Mouse (Mus musculus) erythroblast, embryonic 14.5 days (primary cell): ENCODE data around the gene Calm3. TPM values are rescaled to one million over a fixed set of nuclear protein-coding genes. Genes with fewer than 3 reads are reported as not detected.
A peak's percentile ranks its signal among the peaks of the same experiment; 100 is the strongest.

Source experiments
- H3K27me3 ChIP-seq: 2 replicates; pipeline ENCODE4 v1.6.1; 2012; ENCODE audit warnings: inconsistent platforms; ENCODE audit not compliant: control insufficient read depth
- H3K36me3 ChIP-seq: 2 replicates; pipeline ENCODE4 v1.6.1; 2012; ENCODE audit warnings: mild to moderate bottlenecking, inconsistent platforms; ENCODE audit not compliant: control insufficient read depth
- H3K4me1 ChIP-seq: 2 replicates; pipeline ENCODE4 v1.6.1; 2012; ENCODE audit warnings: inconsistent platforms; ENCODE audit not compliant: control insufficient read depth
- H3K4me3 ChIP-seq: replicated peaks from 2 replicates; pipeline ENCODE3; 2012; ENCODE audit warnings: moderate library complexity, mild to moderate bottlenecking, inconsistent platforms
- H3K9me3 ChIP-seq: 2 replicates; pipeline ENCODE4 v1.6.1; 2012; ENCODE audit warnings: low read length, inconsistent platforms, mixed read lengths; ENCODE audit not compliant: control insufficient read depth
- GATA1 ChIP-seq: IDR thresholded peaks from 2 replicates; pipeline ENCODE4 v1.6.1; 2012; ENCODE audit warnings: low read length, inconsistent platforms, mixed read lengths
- TAL1 ChIP-seq: IDR thresholded peaks from 3 replicates; pipeline ENCODE4 v1.6.1; 2012; ENCODE audit warnings: low read length, inconsistent platforms, mixed read lengths
- polyA plus RNA-seq: library from polyadenylated mRNA; stranded (reverse); fragments of >175 nt; gene quantifications from 2 replicates; pipeline ENCODE4 v1.2.3, GENCODE M21; 2012

Gene Calm3
- polyA plus RNA-seq, 1 experiment: 185 TPM

- no peak overlapping the region for H3K4me3 ChIP-seq
- no peak for TF ChIP-seq GATA1
- peaks cover 8% of the 10 kb centered on the region for H3K4me1 ChIP-seq
- H3K36me3 ChIP-seq: no peaks in the 10 kb centered on the region
- peaks cover 46% of the 10 kb centered on the region for H3K27me3 ChIP-seq
- H3K9me3 ChIP-seq: no peaks in the 10 kb centered on the region; the same call in 1 of the 2 replicates
These were observed 27.1 kb upstream of the Calm3 start for GRCm38 (mm10) chr7:16950861-16951635.

DNA sequence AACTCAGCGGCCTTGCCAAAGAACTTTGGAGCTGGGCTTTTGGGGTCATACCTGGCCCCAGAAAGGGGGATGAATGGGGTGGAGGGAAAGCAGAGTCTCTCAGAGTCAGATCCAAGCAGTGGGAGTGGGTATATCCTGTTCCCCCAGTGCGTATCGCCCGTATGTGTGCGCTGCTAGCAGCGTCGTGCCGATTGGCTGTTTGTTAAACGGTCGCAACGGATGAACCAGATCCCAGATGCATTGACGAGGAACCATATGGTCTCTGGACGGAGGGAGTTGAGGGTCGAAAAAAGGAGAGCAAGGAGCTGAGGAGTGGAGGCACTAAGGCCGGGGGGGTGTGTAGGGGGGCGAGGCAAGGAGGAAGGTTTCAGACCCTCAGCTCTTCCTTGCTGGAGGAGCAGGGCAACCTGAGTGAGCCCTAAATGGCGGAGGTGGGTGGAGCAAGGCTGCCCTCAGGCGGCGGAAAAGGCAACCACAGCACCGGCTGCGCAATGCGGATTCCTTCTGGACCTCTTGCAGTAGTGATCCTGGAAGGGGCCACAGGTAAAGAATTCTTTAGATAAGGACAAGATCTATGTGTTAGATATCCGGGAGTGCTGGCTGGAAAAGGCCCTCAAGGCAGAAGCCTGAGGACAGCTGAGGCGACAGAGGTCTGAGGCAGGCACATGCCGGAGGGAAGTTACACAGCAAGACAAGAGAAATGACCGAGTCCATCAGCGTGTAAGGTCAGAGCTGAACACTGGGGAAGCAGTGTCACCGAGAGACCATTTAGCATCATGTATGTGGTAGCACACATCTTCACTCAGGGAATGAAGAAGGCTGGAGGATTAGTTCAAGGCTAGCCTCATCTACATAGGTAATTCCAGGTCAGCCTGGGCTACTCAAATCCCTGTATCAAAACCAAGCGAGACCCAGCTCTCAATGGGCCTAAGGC, 26.3 kb upstream of the Calm3 start:
- Histone ChIP-seq H3K4me3 (peak overlapping the region; percentile 2), H3K36me3 (no peaks in the 10 kb centered on the region), H3K27me3 (peaks cover 55% of the 10 kb centered on the region), H3K4me1 (peaks cover 8% of the 10 kb centered on the region), H3K9me3 (no peaks in the 10 kb centered on the region; the same call in 1 of the 2 replicates)
- TF ChIP-seq TAL1 (no peak), GATA1 (no peak)

DNA sequence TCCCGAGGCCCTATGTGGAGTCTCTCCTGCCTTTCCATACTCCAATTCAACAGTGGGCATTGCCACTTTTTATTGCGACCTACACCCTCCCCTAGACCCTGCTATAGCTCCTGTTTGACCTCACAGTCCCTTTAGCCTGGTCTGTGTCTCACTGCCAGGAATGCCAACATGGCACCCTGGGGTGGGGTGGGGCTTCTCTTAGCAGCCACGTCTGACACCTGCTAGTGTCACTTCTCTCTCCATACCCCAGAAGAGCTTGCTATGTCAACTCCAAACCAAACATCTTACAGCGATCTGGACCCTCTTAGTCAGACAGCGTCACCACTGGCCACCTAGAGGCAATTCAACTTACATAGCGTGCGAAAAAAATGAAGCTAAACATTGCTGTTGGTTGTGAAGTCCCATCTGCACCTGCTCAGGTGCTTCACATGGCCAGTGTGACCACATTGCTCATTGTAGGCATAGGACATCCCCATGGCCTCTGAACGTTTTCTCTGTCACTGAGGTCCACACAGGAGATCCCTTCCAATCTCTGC, 25.1 kb upstream of the Calm3 start:
- Histone ChIP-seq H3K4me1 (peaks cover 10% of the 10 kb centered on the region), H3K36me3 (no peaks in the 10 kb centered on the region), H3K4me3 (no peak overlapping the region), H3K27me3 (peaks cover 67% of the 10 kb centered on the region), H3K9me3 (no peaks in the 10 kb centered on the region; the same call in 1 of the 2 replicates)
- no peak for TF ChIP-seq TAL1
- TF ChIP-seq GATA1: no peak

GRCm38 (mm10) chr7:16947959-16948361, 24.0 kb upstream of the Calm3 start:
- Histone ChIP-seq H3K9me3 (no peaks in the 10 kb centered on the region; the same call in 1 of the 2 replicates), H3K4me3 (no peak overlapping the region), H3K36me3 (no peaks in the 10 kb centered on the region), H3K27me3 (peaks cover 77% of the 10 kb centered on the region), H3K4me1 (peaks cover 10% of the 10 kb centered on the region)
- TF ChIP-seq TAL1: no peak
- no peak for TF ChIP-seq GATA1

GRCm38 (mm10) chr7:16947349-16947895, 23.5 kb upstream of the Calm3 start:
- Histone ChIP-seq H3K4me3 (no peak overlapping the region), H3K36me3 (no peaks in the 10 kb centered on the region), H3K9me3 (no peaks in the 10 kb centered on the region; the same call in 1 of the 2 replicates), H3K27me3 (peaks cover 79% of the 10 kb centered on the region), H3K4me1 (peaks cover 10% of the 10 kb centered on the region)
- no peak for TF ChIP-seq TAL1
- no peak for TF ChIP-seq GATA1

DNA sequence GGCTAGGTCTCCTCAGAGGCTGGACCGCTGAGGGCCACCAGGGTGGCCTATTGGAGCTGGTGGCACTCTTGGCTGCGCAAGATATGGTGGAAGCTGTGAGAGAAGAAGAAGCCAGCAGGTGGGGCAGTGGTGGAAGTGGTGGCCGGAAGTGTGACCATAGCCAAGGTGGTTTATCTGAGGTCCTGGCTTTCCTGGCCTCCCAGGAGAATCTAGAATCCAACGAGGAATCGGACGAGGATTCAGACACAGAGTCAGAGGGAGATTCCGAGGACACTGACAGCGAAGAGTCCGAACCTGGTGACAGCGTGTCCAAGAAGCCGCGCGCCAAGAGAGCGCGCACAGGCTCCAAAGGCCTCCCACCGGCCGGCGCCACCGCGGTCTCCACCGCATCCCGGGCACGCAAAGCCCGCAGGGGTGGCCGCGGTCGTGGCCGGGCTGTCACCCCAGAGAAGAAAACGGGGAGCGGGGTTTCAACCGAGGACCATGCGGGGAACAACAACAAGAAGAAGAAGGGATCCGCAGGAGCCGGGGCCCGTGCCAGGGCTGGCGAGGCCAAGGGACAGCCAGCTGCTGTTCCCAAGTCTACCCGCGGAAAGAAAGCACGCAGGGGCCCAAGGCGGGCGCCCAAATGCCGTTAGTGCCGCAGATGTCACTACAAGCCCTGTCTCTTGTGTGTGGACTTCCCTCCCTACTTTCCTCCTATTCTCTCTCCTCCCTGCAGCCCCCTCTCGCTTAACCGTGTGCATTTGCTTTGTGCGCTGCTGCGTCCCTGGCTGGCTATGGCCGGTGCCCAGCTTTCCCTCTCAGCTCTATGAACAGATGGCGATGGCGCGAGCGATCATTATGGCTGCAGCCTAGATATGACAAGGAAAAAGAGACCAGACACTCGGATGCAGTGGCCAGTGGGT, 22.8 kb upstream of the Calm3 start:
- Histone ChIP-seq H3K27me3 (peaks cover 79% of the 10 kb centered on the region), H3K4me1 (peaks cover 10% of the 10 kb centered on the region), H3K36me3 (no peaks in the 10 kb centered on the region), H3K4me3 (no peak overlapping the region), H3K9me3 (no peaks in the 10 kb centered on the region; the same call in 1 of the 2 replicates)
- no peak for TF ChIP-seq GATA1
- no peak for TF ChIP-seq TAL1

DNA sequence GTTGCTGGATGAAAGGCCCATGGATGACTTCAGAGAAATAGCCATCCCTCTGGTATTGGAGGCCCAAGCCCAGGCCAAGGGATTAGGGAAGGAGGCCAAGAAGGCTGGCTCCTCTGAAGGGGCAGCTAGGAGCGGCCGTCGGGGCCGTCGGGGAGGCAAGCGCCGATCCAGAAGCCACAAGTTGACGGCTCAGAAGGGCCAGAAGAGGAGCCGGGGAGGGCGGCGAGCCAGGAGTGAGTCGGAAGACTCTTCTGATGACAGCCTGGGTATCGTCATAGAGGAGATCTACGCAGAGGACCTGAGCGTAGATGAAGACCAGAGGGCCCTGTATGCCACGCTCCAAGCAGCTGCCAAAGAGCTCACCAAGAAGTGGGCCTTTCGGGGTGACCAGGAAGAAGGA, 21.5 kb upstream of the Calm3 start:
- peaks cover 8% of the 10 kb centered on the region for H3K4me1 ChIP-seq
- no peaks in the 10 kb centered on the region for H3K36me3 ChIP-seq
- H3K9me3 ChIP-seq: no peaks in the 10 kb centered on the region; the same call in 1 of the 2 replicates
- H3K27me3 ChIP-seq: peaks cover 80% of the 10 kb centered on the region
- TF ChIP-seq TAL1 (no peak), GATA1 (no peak)
- no peak overlapping the region for H3K4me3 ChIP-seq

DNA sequence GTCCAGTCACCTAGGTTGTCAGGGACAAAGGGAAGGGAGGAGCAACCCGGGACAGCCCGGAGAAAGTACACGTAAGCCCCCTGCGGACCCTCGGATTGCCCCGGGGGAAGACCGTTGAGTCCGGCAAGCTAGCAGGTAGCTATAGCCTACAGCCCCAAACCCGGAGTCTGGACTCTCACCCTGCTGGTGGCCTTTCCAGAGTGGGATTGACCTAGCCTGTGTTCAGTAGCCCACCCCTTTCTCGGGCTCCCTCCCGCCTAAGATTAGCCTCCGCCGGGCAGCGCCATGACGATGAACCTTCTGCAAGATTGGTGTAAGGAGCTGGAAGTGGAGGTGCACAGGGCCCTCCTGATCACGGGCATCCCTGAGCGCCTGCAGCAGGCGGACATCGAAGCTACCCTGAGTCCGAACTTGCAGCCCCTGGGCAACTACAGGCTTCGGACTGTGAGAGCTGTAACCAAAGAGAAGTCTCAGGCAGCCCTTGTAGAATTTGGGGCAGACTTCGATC, 20.9 kb upstream of the Calm3 start:
- H3K9me3 ChIP-seq: no peaks in the 10 kb centered on the region; the same call in 1 of the 2 replicates
- TF ChIP-seq TAL1: no peak
- TF ChIP-seq GATA1: no peak
- H3K4me3 ChIP-seq: peak overlapping the region; percentile 35
- no peaks in the 10 kb centered on the region for H3K36me3 ChIP-seq
- H3K27me3 ChIP-seq: peaks cover 77% of the 10 kb centered on the region
- H3K4me1 ChIP-seq: peaks cover 3% of the 10 kb centered on the region
